Mouse (Mus musculus): ENCODE results near the gene Agpat4. TPM values are rescaled to one million over a fixed set of nuclear protein-coding genes. Genes with fewer than 3 reads are reported as not detected.

Agpat4 gene
- total RNA-seq, 1 experiment from 2014 or later = 11.6 TPM

DNA sequence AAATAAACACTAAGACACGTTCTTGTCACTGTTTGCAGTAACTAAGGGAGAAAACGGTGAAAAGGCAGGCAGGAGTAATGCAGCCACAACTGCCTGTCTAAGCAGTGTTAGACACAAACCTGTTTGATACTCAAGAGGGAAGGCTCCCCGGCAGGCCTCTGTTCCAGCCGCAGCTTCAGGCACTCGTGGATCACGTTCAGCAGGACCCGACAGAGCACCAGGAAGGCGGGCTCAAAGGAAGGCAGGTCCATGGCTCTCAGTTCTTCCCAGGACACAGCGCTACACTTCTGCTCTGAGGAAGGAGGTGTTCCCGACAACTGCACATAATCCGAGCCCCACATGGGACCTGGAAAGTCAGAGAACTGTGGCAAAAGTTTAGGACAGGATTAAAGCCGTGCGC is 145.3 kb downstream of the Agpat4 start:
- ATAC-seq (replicated peaks; ENCODE audit: low read depth, poor library complexity, severe bottlenecking) = no peak

DNA sequence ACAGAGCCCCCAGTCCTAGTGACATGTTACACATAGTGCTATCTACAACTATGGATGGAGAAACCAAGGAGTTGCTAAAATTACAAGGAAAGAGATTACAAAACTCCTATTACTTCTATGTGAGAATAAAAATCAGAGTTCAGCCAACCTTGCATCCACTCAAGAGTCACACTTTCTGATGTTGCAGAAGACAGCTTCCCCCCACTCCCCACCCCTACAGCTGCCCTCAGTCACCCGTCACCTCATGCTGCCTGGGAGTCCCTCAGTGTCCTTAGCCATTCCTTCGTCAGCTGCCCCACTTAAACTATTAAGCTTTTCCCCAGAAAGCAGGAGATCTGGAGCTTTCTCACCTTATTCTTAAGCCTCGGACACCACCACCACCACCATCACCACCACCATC is 145.8 kb downstream of the Agpat4 start:
- no peak for ATAC-seq (replicated peaks; ENCODE audit: low read depth, poor library complexity, severe bottlenecking)

DNA sequence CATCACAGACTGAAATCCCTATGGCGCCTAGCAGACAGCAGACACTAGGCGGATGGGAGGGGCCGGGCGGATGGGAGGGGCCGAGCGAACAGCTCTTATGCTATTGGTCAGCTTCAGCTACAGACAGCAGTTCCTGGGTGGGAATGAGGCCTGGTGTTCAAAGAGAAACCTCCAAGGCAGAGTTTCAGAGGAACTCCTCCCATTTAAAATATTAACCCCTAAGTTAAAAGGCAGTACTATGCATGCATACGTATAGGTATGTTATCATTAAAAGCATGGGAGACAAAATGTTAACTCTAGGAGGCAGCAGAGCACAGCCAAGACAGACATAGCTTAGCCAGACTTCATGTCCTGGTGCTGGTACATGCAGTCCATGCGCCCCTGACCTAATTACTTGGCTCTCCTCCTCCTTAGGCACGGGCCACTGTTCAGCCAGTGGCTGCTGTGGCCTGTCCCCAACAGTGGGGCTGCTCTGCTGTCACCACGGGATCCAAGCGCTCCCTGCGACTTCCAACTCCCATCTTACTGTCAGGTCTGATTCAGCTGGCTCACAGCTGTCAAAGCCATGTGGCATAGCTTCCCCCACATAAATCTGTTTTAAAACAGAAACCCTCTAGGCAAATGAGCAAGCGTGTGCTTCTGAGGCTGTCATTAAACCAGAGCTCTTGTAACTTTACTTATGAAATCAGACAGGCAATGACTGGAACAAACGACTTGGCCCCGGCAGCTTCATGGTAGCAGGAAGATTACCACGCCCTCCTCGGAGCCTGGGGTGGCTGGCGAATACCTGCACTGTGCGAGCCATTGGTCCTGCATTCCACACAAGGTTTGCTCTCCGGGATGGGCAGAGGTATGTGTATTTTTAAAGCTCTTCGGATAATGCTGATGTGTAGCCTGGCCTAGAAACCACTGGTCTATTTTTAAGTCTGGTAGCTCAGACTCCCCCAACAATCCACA is 147.7 kb downstream of the Agpat4 start:
- ATAC-seq (replicated peaks; ENCODE audit: low read depth, poor library complexity, severe bottlenecking) = no peak; the same call in 1 of the 2 replicates

DNA sequence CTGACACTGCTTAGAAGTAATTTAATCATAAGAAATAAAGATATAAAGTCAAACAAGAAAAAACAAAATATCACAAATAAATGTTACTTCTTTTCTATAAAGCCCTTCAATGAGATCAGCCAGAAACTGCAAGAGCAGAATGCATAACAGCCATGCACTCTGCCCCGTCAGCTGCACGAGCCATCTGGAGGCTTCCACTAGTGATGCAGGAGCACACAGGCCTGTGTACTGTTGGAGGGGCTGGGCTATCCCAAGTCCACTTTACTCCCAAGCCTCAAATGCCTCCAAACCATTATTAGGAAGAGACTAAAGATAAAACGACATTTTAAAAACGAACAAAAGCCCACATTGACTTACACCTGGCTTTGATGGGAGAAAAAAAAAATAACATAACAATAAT is 149.6 kb downstream of the Agpat4 start:
- ATAC-seq (replicated peaks; ENCODE audit: low read depth, poor library complexity, severe bottlenecking) = no peak

DNA sequence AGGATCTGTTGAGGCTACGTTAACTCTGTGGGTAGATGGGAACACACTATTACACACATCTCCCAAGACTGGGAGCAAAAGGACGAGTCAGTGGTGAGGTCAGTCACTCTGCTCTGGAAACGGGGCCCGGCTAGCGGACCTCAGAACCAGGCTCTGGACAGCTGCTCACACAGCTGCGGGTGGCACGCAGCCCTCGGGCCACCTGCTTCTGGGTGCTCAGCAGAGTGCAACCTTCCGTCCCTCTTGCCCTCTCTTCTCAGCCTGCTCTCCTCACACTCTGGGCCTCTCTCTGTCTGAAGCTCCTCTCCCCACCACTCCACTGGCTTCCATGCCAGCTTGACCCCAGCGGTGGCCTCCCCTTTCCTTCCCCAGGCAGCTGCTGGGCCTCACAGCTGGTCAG is 150.0 kb downstream of the Agpat4 start:
- no peak for ATAC-seq (replicated peaks; ENCODE audit: low read depth, poor library complexity, severe bottlenecking)

Other genes starting within 250 kb of the Agpat4 start
- gene Map3k4, start 200.1 kb downstream of the Agpat4 start, total RNA-seq (2017) = 25.0 and 38.5 TPM in 2 replicates